Mouse (Mus musculus) layer of hippocampus, postnatal 25 days (tissue): ENCODE results near the gene Clip2. TPM values are rescaled to one million over a fixed set of nuclear protein-coding genes. Genes with fewer than 3 reads are reported as not detected.

Experiments
- DNase-seq, 2 experiments: peaks; one replicate each; pipeline ENCODE4 v3.0.0; 2022; ENCODE audit warnings: mixed read lengths in 2 of 2, low spot score in 1 of 2; ENCODE audit errors: extremely low spot score in 1 of 2
- total RNA-seq, 2 experiments: library from RNA; stranded (reverse); gene quantifications; 2 replicates each; pipeline ENCODE4 v1.2.3; 2021

The Clip2 gene
- total RNA-seq, 2 experiments from 2014 or later, result 99.8 to 101 TPM

GRCm38 (mm10) chr5:134530830-134531229 is 21.4 kb downstream of the Clip2 start:
- DNase-seq, result peak; percentile 65 to 79

GRCm38 (mm10) chr5:134528488-134528887 is 23.7 kb downstream of the Clip2 start:
- no peak for DNase-seq

GRCm38 (mm10) chr5:134525971-134526711 is 26.1 kb downstream of the Clip2 start:
- DNase-seq, result no peak

- DNase-seq, result no peak
Observed at GRCm38 (mm10) chr5:134523728-134524127, 28.5 kb downstream of the Clip2 start.

GRCm38 (mm10) chr5:134522524-134522923 is 29.7 kb downstream of the Clip2 start:
- DNase-seq, result no peak

- DNase-seq, result no peak
Observed at GRCm38 (mm10) chr5:134521806-134522205, 30.4 kb downstream of the Clip2 start.

DNA sequence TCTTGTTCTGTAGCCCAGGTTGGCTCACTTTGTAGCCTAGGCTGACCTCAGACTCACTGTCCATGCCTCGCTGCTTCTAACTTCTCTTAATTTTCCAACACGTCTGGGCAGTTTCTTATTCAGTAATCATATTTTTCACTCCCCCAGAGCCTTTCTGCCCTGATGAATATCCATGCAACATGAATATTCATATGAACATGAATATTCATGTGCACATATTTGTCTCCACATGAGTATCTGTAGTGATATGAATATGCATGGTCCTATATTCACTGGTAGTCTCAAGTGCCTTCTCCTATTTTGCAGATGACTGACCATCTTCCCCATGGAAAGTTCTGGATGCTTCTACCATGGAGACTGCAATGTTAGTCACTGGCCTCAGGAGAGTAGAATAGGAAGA is 31.1 kb downstream of the Clip2 start:
- DNase-seq, result no peak

- DNase-seq, result no peak
Observed at GRCm38 (mm10) chr5:134520120-134520519, 32.1 kb downstream of the Clip2 start.

GRCm38 (mm10) chr5:134519471-134519870 is 32.8 kb downstream of the Clip2 start:
- DNase-seq, result no peak

- peak in 1 of 2 experiments; percentile 42 for DNase-seq
Observed at GRCm38 (mm10) chr5:134512086-134512485, 40.1 kb downstream of the Clip2 start.

- DNase-seq, result no peak
Observed at GRCm38 (mm10) chr5:134510266-134510665, 42.0 kb downstream of the Clip2 start.

DNA sequence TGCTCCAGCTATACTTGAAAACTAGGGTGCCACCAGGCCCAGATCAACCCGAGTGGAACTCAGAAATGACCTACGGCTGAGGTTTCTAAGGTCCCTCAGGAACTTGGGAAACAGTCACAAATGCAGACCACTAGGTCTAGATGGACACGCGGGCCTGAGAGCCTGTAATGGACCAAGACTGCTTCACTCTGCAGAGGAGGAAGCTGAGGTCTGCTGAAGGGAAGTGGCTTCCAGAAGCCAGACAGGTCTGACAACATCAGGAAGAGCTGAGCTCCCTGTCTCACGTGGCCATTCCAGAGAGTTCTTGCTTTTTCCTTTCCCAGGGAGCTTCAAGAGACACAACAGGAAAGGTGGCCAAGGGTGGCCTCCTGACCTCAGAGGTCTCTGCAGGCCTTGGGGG is 43.3 kb downstream of the Clip2 start:
- DNase-seq, result no peak

DNA sequence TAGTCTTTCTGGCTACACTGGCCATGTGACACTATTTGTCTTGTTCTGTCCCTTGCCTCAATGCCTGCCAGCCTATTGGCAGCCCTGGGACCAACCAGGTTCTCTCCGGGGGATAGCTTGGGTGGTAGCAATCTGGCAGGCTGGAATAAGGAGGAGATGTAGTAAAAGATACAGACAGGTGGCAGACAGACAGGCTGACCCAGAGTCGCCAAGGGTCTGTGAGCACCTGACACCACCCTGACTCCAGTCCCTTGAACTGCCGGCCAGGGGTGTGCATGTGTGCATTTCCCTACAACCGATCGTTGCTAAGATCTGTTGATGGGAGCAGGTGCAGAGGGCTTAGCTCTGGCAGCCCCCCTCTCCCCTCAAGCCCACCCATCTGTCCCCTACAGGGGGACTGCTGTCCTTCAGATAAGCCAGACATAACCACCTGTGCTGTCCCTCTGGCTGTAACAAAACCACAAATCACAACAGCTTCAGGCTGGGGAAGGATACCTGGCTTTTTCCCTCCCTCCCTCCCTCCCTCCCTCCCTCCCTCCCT is 44.3 kb downstream of the Clip2 start:
- no peak for DNase-seq

DNA sequence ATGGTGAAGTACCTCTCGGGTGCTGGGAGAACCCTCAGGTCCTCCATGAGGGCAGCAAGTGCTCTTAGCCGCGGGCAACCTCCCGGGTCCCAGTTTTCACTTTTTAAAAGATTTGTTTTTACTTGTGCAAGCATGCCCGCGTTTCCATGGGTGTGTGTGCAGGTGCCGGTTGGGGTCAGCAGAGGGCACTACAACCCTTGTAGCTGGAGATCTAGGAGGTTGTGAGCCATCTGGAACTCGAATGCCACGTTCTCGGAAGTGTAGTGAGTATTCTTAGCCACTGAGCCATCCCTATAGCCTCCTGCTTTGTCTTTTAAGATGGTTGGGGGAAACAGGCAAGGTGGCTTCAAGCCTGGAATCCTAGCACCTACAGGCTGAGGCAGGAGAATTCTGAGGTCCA is 44.9 kb downstream of the Clip2 start:
- peak; percentile 47 to 74 for DNase-seq

DNA sequence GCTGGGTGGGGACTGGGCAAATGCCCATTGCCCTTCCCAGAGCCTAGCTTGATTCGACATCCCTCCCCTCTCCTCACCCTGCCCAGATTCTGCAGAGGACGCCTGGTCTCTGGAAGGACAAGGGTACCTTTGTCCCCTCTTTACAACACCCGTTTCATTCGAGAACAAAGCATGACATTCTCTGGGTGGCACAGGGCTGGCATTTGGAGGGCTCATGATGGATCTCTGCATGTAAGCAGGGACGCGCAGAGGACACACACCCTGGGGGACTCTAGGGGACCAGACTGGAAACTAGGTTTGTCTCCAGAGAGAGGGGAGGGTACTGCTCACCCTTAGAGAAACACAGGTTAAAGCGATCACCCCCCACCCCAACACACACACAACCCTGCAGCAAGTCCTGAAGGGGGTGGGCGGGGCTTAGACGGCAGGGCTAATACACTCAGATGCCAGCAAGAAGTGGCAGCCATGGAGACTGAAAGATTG is 46.4 kb downstream of the Clip2 start:
- no peak for DNase-seq

DNA sequence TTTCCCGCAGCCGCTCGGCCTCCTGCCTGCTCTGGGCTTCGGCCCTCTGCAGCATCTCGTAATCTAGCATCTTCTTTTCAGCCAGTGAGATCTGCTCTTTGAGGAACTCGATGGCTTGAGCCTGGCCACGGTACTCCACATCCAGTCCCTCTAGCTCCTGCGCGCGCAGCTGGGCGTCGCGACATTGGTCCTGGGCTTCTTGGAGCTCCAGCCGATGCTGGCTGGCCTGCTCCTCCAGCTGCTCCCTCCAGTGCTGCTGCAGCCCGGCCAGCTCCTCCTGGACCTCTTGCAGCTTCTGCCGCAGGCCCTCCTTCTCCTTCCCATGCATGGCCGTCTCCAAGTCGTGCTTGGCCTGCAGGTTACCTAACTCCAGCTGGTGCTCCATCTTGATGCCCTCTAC is 49.6 kb downstream of the Clip2 start:
- DNase-seq, result no peak

DNA sequence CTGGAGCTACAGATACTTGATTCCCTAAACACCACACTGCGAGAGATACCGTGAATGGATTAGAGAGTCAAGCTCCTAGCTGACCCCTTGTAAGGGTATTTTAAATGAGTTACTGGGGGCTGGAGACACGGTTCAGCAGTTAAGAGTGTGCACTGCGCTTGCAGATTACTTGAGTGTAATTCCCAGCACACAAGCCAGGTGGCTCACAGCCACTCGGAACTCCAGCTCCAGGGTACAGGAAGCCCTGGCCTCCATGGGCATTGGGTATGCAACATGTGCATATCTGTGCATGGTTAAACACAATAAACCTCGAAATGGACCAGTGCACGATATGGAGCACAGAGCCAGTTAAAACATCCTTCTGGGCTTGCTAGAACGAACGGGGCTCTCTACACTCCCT is 50.8 kb downstream of the Clip2 start:
- no peak for DNase-seq

GRCm38 (mm10) chr5:134500681-134501080 is 51.6 kb downstream of the Clip2 start:
- no peak for DNase-seq

DNA sequence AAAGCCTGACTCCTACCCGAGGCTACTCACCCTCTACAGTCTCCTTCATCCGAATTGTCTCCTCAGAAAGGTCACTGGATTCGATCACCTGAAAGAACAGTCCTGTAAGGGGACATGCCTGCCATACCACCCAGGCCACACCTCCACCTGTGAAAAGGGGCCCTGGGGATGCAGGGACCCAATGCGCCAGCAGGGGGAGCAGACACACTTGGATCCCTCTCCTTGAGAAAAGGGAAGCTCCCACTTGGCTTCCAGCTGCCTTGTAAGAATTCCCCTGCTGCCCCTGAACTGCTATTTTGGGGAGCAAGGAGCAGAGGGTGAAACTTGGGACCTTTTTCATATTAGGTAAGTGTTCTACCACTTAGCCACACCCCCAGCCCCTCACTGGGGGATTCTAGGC is 52.2 kb downstream of the Clip2 start:
- DNase-seq, result peak in 1 of 2 experiments; percentile 67

- DNase-seq, result no peak
Observed at GRCm38 (mm10) chr5:134497026-134497425, 55.2 kb downstream of the Clip2 start.

GRCm38 (mm10) chr5:134495796-134496195 is 56.4 kb downstream of the Clip2 start:
- no peak for DNase-seq

GRCm38 (mm10) chr5:134494142-134494541 is 58.1 kb downstream of the Clip2 start:
- peak; percentile 88 to 98 for DNase-seq
